Mouse (Mus musculus) splenic B cell, adult 2 months (primary cell): ENCODE measurements around the gene Tsen15.

Experiments used
- DNase-seq: peaks from one replicate; pipeline ENCODE4 v3.0.0-alpha.2; 2011; ENCODE audit warnings: low read depth, low spot score
- H3K27me3 ChIP-seq: 2 replicates; pipeline ENCODE4 v1.6.1; 2012; ENCODE audit warnings: mild to moderate bottlenecking, low read length, moderate library complexity, mixed read lengths; ENCODE audit not compliant: control insufficient read depth, poor library complexity, insufficient read depth, severe bottlenecking
- H3K36me3 ChIP-seq: 2 replicates; pipeline ENCODE4 v1.6.1; 2012; ENCODE audit warnings: mild to moderate bottlenecking, low read length, moderate library complexity, mixed read lengths; ENCODE audit not compliant: control insufficient read depth, poor library complexity, insufficient read depth, severe bottlenecking

Tsen15 gene

GRCm38 (mm10) chr1:152386188-152386835, at the start of gene Tsen15:
Tsen15 (minus strand) TSS chr1:152386688.
- Histone ChIP-seq H3K36me3 (no peaks in the 10 kb centered on the region), H3K27me3 (no peaks in the 10 kb centered on the region)
- DNase-seq, result peak; percentile 83

GRCm38 (mm10) chr1:152434166-152434565, 47.7 kb upstream of the Tsen15 start:
- H3K36me3 ChIP-seq, result no peaks in the 10 kb centered on the region
- no peaks in the 10 kb centered on the region for H3K27me3 ChIP-seq
- DNase-seq, result no peak

GRCm38 (mm10) chr1:152429805-152430204, 43.3 kb upstream of the Tsen15 start:
- DNase-seq, result no peak
- Histone ChIP-seq H3K27me3 (no peaks in the 10 kb centered on the region), H3K36me3 (no peaks in the 10 kb centered on the region)

DNA sequence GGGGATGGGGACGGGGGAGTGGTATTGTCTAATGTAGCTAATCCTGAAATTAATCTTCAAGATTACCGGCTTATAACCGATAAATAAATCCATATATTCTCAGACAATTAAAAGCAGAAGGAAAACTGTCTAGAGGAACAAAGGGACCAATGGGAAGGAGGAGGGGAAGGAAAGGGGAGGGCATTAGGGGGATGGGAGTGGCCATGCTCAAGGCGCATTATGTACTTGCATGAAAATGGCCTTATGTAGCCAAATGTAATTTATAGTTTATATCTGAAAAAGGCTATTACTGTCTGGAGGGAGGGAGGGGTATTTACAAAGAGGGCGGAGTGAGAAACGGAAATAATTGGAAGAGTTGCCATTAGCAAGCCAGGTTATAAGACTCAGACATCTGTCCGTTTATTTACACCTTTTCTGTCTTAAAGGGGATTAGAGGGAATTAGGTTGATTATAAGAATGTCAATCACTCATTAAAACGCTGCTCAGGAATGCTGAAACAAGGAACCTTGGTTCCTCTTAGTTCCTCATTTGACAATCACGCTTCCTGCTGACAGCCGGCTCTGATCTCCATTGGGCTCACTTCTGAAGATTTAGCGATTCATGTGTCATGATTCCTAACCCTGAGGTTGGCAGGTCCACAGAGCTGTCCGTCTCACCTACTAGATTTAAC, 41.6 kb upstream of the Tsen15 start:
- H3K27me3 ChIP-seq, result no peaks in the 10 kb centered on the region
- H3K36me3 ChIP-seq, result no peaks in the 10 kb centered on the region
- peak; percentile 3 for DNase-seq

- no peaks in the 10 kb centered on the region for H3K36me3 ChIP-seq
Observed at GRCm38 (mm10) chr1:152423052-152423451, 36.6 kb upstream of the Tsen15 start.

GRCm38 (mm10) chr1:152422295-152422694, 35.8 kb upstream of the Tsen15 start:
- H3K36me3 ChIP-seq, result no peaks in the 10 kb centered on the region
- no peaks in the 10 kb centered on the region for H3K27me3 ChIP-seq
- no peak for DNase-seq

More at GRCm38 (mm10) chr1:152423052-152423451, 36.6 kb upstream of the Tsen15 start:
- DNase-seq, result no peak
- H3K27me3 ChIP-seq, result no peaks in the 10 kb centered on the region

- Histone ChIP-seq H3K36me3 (no peaks in the 10 kb centered on the region), H3K27me3 (no peaks in the 10 kb centered on the region)
- DNase-seq, result no peak
Observed at GRCm38 (mm10) chr1:152417602-152418001, 31.1 kb upstream of the Tsen15 start.

DNA sequence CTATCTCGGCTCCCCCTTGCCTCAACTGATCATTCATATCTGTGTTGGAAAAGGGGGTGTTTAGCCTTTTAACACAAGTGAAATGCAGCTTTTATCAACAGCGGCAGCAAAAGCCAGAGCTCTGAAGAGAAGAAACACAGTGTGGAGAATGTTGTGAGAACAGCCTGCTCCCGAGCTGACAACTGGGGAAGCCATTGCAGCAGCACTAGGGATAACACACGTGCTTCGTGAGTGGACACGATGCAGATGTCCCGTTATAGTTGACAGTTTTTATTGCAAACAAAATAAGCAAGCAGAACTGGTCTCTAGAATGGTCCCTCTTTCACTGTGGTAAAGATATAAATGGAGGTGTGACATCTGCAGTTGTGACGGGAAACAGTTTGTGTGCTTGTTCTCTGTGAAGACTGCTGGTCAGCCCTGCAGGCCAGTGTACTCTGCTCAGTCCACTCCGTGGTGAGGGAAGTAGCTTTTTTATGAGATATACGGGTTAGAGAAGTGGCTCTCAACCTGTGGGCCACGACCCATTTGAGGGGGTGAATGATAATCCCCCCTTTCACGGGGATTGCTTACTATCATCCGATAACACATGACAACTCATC, 29.9 kb upstream of the Tsen15 start:
- Histone ChIP-seq H3K36me3 (no peaks in the 10 kb centered on the region), H3K27me3 (no peaks in the 10 kb centered on the region)
- DNase-seq, result no peak

- no peak for DNase-seq
- Histone ChIP-seq H3K27me3 (no peaks in the 10 kb centered on the region), H3K36me3 (no peaks in the 10 kb centered on the region)
Observed at GRCm38 (mm10) chr1:152414451-152414850, 28.0 kb upstream of the Tsen15 start.

DNA sequence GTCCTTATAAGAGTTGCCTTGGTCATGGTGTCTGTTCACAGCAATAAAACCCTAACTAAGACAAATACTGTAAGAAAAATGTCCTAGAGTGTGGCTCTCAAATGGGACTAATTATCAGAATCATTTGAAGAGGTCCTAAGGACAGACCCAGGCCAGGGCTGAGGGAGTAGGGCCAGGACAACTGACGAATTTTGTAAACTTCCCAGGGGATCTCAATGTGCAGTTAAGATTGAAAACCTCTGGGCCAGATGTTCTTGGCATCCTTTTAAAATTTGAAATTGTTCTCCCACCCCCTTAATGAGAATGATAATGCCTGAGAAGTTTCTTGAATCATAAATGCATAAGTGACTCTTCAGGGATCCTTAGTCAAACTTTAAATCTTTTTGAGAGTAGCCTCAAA, 27.5 kb upstream of the Tsen15 start:
- Histone ChIP-seq H3K36me3 (no peaks in the 10 kb centered on the region), H3K27me3 (no peaks in the 10 kb centered on the region)
- DNase-seq, result no peak

- Histone ChIP-seq H3K27me3 (no peaks in the 10 kb centered on the region), H3K36me3 (no peaks in the 10 kb centered on the region)
- DNase-seq, result no peak
Observed at GRCm38 (mm10) chr1:152413116-152413515, 26.6 kb upstream of the Tsen15 start.

DNA sequence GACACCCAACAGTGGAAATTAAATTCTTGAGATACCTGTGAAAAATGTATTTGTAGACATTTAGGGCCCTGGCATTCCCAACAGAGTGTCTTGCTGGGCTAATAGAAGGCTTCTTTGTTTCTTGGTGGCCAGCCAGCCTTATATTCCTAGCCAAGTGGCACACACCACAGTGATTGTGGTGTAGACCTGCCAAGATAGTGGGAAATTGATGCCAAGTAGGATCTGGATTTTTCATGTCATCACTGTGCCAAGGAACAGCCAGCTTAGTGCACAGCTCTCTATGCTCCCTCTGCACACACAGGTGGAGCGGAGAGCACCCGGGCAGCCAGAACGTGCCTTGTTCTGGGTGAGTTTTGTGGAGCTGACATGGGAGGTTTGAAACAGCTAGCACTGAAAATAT, 24.2 kb upstream of the Tsen15 start:
- H3K36me3 ChIP-seq, result no peaks in the 10 kb centered on the region
- H3K27me3 ChIP-seq, result no peaks in the 10 kb centered on the region
- DNase-seq, result no peak

GRCm38 (mm10) chr1:152409356-152409755, 22.9 kb upstream of the Tsen15 start:
- H3K36me3 ChIP-seq, result no peaks in the 10 kb centered on the region
- no peak for DNase-seq
- no peaks in the 10 kb centered on the region for H3K27me3 ChIP-seq

DNA sequence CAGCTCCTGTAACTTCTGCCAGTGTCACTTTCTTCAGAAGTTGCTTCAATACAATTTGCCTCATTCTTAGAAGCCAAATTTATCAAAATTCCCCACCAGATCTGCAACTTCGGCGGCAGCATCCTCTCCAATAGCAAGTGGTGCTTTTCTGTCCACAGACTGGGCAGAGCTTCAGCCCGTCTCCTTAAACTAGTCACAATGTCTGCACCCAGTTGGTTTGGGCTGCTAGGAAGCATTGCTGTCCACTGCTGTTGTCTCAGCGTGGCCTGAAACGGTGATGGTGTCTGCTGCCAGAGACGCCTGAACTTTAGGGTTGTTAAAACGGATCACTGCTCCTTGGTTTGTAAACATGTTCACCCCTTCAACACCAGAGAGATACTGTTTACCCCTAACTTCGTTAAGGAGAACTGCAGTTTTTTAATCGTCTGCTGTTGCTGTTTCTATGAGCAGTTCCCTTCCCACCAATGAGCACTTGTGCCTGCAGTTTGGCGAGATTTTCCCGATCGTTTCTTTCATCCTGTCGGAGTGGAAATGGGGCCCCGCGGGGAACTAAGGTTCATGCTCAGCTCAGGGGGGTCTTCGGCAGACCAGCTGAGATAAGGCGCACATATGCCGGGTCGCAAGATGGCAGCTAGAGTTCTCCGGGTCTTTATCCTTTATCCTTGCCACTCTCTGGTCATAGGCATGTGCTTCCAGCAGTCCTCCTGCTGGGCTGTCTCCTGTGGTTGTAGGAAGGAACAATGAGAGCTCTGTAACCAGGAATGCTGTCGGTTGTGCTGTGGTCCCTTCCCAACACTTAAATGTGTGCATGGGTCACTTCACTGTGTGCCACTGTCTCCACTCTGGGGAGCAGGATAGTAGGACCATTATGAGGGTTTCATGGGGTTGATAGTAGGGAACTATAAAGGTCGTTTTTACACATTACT, 20.8 kb upstream of the Tsen15 start:
- H3K27me3 ChIP-seq, result no peaks in the 10 kb centered on the region
- DNase-seq, result no peak
- H3K36me3 ChIP-seq, result no peaks in the 10 kb centered on the region
